17 mouse cellular contexts compared by ENCODE assay signal in genomic region chr2:32771886-32772285, GRCm38 (mm10). TPM values are rescaled to one million over a fixed set of nuclear protein-coding genes. Genes with fewer than 3 reads are reported as not detected.
A peak's percentile ranks its signal among the peaks of the same experiment; 100 is the strongest.
DNase-seq lines count a peak whose midpoint lies in the region; ATAC-seq lines count a peak whose summit lies in the region.
"Had no signal": no experiment of that assay in that cellular context is flagged by ENCODE, and none has a peak within 500 bp of the region (broad histone marks: within the 10 kb centered on the region; RNA-seq: fewer than 3 reads in every experiment).

No protein-coding gene starts in this region.

- DNase-seq in CD4-positive, CD25-positive, alpha-beta regulatory T cell, adult 2 months (ENCODE audit: low read depth, low spot score): peak; percentile 48
- peak; percentile 27 to 46 for DNase-seq in thymus, postnatal 36 days
- no peak for DNase-seq in thymus, postnatal 10 days (ENCODE audit: low spot score in 2 of 2)
- DNase-seq in kidney, postnatal 14 days: peak; percentile 40
- DNase-seq in yolk sac, embryonic 10.5 days (ENCODE audit: low spot score): peak; percentile 84
- DNase-seq in cerebellum, adult 9-10 months: no peak
- no peak for DNase-seq in adrenal gland, adult 18-20 months (ENCODE audit: low spot score in 2 of 2)
- DNase-seq: cerebellum, adult 9-11 months; lung, adult 18-20 months had no signal

- no peak for ATAC-seq in CD4-positive, CD25-positive, alpha-beta regulatory T cell, adult 4 months
- ATAC-seq: forebrain, embryonic 13.5 days had no signal

RNA-seq across cellular contexts. Expression of gene Ttc16, which starts 3.5 kb away (rescaled TPM):
- 1 to 10 TPM; 1.4 to 1.6 TPM for polyA plus RNA-seq in CD4-positive, CD25-positive, alpha-beta regulatory T cell, adult 4 months (2017; shearing (Covaris generic))
- under 1 TPM; 0.13 to 0.26 TPM for total RNA-seq in adrenal gland, adult 18-20 months (2021)
- total RNA-seq: hematopoietic stem cell, adult 5-6 weeks; megakaryocyte progenitor cell, adult 5-6 weeks; monocyte, adult 5-6 weeks had no signal

RNA-seq across cellular contexts. Expression of gene Ptrh1, which starts 3.7 kb away (rescaled TPM):
- 1 to 10 TPM; 2.9 to 3.8 TPM for polyA plus RNA-seq in CD4-positive, CD25-positive, alpha-beta regulatory T cell, adult 4 months (2017; shearing (Covaris generic))
- 1 to 10 TPM; 5.4 to 9.9 TPM for total RNA-seq in adrenal gland, adult 18-20 months (2021)
- total RNA-seq: neutrophil, adult 5-6 weeks had no signal

RNA-seq across cellular contexts. Expression of gene Cfap157, which starts 12.3 kb away (rescaled TPM):
- 1 to 10 TPM; 1.5 to 2.4 TPM for polyA plus RNA-seq in CD4-positive, CD25-positive, alpha-beta regulatory T cell, adult 4 months (2017; shearing (Covaris generic))
- under 1 TPM in 1 of 2 experiments, not detected in 1; 0.16 TPM for total RNA-seq in adrenal gland, adult 18-20 months (2021)
- total RNA-seq: gastrocnemius, adult 18-20 months; heart, adult 8-10 months; hematopoietic stem cell, adult 5-6 weeks; megakaryocyte progenitor cell, adult 5-6 weeks; monocyte, adult 5-6 weeks; neutrophil, adult 5-6 weeks had no signal

RNA-seq across cellular contexts. Expression of gene Tor2a, which starts 14.9 kb away (rescaled TPM):
- polyA plus RNA-seq in CD4-positive, CD25-positive, alpha-beta regulatory T cell, adult 4 months (2017; shearing (Covaris generic)): 10 to 100 TPM; 64.5 to 84.5 TPM
- 10 to 100 TPM; 18.2 to 22.3 TPM for total RNA-seq in adrenal gland, adult 18-20 months (2021)

RNA-seq across cellular contexts. Expression of gene 6330409D20Rik, which starts 31.1 kb away (rescaled TPM):
- under 1 TPM in 1 of 2 experiments, not detected in 1; 0.58 TPM for polyA plus RNA-seq in CD4-positive, CD25-positive, alpha-beta regulatory T cell, adult 4 months (2017; shearing (Covaris generic))
- not detected for total RNA-seq in adrenal gland, adult 18-20 months (2021)
- total RNA-seq: gastrocnemius, adult 18-20 months; heart, adult 8-10 months; hematopoietic stem cell, adult 5-6 weeks; megakaryocyte progenitor cell, adult 5-6 weeks; monocyte, adult 5-6 weeks; neutrophil, adult 5-6 weeks had no signal

Comparison
In these comparisons a context has a peak if more than half of its experiments do, and no peak if none do; other contexts are left out.
1. DNase-seq: peak in CD4-positive, CD25-positive, alpha-beta regulatory T cell, adult 2 months (single experiment), thymus, postnatal 36 days (2 of 2), kidney, postnatal 14 days (single experiment) and yolk sac, embryonic 10.5 days (single experiment); none in thymus, postnatal 10 days (0 of 2), cerebellum, adult 9-10 months (single experiment) and adrenal gland, adult 18-20 months (0 of 2).